Mouse (Mus musculus): ENCODE measurements around the gene Park7. TPM values are rescaled to one million over a fixed set of nuclear protein-coding genes. Genes with fewer than 3 reads are reported as not detected.

The Park7 gene
- polyA plus RNA-seq, 1 experiment from 2014 or later, result 372 TPM

DNA sequence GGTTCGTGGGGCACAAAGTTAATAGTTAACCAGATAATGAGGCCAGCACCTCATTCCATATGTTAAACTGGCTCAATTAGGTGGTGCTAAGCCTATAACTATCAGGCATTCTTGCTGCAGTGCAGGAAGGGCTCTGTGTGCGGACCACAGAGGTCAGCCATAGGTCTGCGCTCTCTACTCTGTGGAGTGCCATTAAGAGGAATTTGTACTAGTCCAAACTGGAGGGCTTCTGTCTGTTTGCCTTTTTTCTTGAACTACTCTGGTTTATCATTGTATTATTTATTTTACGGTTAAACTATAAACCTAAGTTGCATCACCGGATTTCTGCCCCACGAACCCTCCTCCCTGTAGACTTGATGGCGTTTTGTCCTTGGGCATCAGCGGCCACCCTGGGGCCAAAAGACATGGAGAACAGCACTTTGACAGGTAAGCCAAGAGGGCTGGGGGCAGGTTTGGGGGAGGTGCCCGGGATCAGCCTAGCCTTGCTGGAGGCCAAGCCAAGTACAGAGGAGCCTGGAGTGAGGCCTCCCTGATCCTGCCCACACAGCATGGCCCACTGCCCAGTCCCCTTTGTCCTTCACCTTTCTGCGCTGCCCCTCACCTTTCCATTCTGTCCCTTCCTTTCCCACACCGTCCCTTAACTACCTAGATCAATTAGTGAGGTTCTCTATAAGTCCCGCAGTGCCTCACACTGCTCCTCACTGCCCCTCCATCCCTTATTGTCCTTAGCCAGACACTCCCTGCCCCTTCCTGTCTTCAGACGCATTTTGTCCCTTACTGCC, 60.4 kb downstream of the Park7 start, which contains the start of gene Errfi1:
TSS of gene Errfi1 (plus strand) at position 240 of the 782 bp plus-strand sequence.
- H3K4me1 ChIP-seq (replicated peaks), result peaks cover 22% of the 10 kb centered on the region
- WGBS, result 49% methylated on average over 13 of the region's 13 CpGs
- no peaks in the 10 kb centered on the region for H3K27me3 ChIP-seq
- H3K36me3 ChIP-seq, result no peaks in the 10 kb centered on the region
- peak within 1 kb of the TSS; percentile 44 for H3K9ac ChIP-seq
- peak within 1 kb of the TSS; percentile 86 for H3K4me3 ChIP-seq
- peak within 1 kb of the TSS; percentile 73 for H3K27ac ChIP-seq (replicated peaks)
- peak within 1 kb of the TSS; percentile 84 for H3K4me2 ChIP-seq
- ATAC-seq (ENCODE audit: low FRiP score, low read depth), result peak; percentile 14; the same call in 1 of the 2 replicates
- H3K9me3 ChIP-seq, result no peaks in the 10 kb centered on the region

- Histone ChIP-seq H3K36me3 (no peaks in the 10 kb centered on the region), H3K4me1 (replicated peaks) (peaks cover 22% of the 10 kb centered on the region), H3K27me3 (no peaks in the 10 kb centered on the region), H3K4me2 (no peak overlapping the region), H3K9me3 (no peaks in the 10 kb centered on the region), H3K9ac (no peak overlapping the region), H3K4me3 (no peak overlapping the region), H3K27ac (replicated peaks) (no peak overlapping the region)
- no peak for ATAC-seq (ENCODE audit: low FRiP score, low read depth)
- WGBS, result 68% methylated on average over 4 of the region's 4 CpGs
Measured at GRCm38 (mm10) chr4:150852479-150852878, 61.8 kb downstream of the Park7 start.

- no peaks in the 10 kb centered on the region for H3K27me3 ChIP-seq
Measured at GRCm38 (mm10) chr4:150852045-150852444, 62.2 kb downstream of the Park7 start.

DNA sequence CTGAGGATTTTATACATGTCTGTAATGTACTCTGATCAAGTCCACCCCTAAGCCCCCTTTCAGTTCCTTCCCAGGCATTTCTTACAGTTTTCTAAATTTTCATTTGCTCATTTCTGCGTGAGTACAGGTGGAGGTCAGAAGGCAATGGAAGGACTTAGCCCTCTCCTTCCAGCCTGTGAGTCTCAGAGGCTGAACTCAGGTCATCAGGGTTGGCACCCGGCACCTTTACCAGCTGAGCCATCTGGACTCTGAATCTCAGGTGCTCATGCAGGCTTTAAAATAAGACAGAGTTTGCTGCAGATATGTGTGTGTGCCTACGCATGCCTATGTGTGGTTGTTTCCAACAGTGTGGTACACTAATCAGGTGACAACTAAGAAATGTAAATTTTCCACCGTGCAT, 63.3 kb downstream of the Park7 start:
- ATAC-seq (ENCODE audit: low FRiP score, low read depth), result no peak
- Histone ChIP-seq H3K4me3 (no peak overlapping the region), H3K36me3 (no peaks in the 10 kb centered on the region), H3K27ac (replicated peaks) (no peak overlapping the region), H3K4me2 (no peak overlapping the region), H3K9me3 (no peaks in the 10 kb centered on the region), H3K9ac (no peak overlapping the region), H3K4me1 (replicated peaks) (peaks cover 9% of the 10 kb centered on the region), H3K27me3 (no peaks in the 10 kb centered on the region)
- 90% methylated on average over 4 of the region's 4 CpGs for WGBS

More at GRCm38 (mm10) chr4:150852045-150852444, 62.2 kb downstream of the Park7 start:
- no peak overlapping the region for H3K4me2 ChIP-seq
- ATAC-seq (ENCODE audit: low FRiP score, low read depth), result no peak
- H3K36me3 ChIP-seq, result no peaks in the 10 kb centered on the region
- no peak overlapping the region for H3K27ac ChIP-seq (replicated peaks)
- WGBS, result 59% methylated on average over 8 of the region's 8 CpGs
- peaks cover 20% of the 10 kb centered on the region for H3K4me1 ChIP-seq (replicated peaks)
- no peak overlapping the region for H3K9ac ChIP-seq
- no peaks in the 10 kb centered on the region for H3K9me3 ChIP-seq
- H3K4me3 ChIP-seq, result no peak overlapping the region

- no peak overlapping the region for H3K9ac ChIP-seq
- no peak for ATAC-seq (ENCODE audit: low FRiP score, low read depth)
- H3K27me3 ChIP-seq, result no peaks in the 10 kb centered on the region
- H3K4me3 ChIP-seq, result no peak overlapping the region
- H3K9me3 ChIP-seq, result no peaks in the 10 kb centered on the region
- H3K27ac ChIP-seq (replicated peaks), result no peak overlapping the region
- peaks cover 8% of the 10 kb centered on the region for H3K4me1 ChIP-seq (replicated peaks)
- H3K36me3 ChIP-seq, result no peaks in the 10 kb centered on the region
- H3K4me2 ChIP-seq, result no peak overlapping the region
- WGBS, result 59% methylated on average over 10 of the region's 10 CpGs
Measured at GRCm38 (mm10) chr4:150849964-150850363, 64.3 kb downstream of the Park7 start.

Other genes with a start within 250 kb of the Park7 start
- 29.0 and 31.7 TPM in 2 replicates for gene Errfi1, start 60.5 kb downstream of the Park7 start, polyA plus RNA-seq (2015; fragmentation: Nextera tagmentation; extraction: Ambion mirVana)
- 0.34 and 0.41 TPM in 2 replicates for gene Tnfrsf9, start 125 bp upstream of the Park7 start, polyA plus RNA-seq (2015; fragmentation: Nextera tagmentation; extraction: Ambion mirVana)
- gene Uts2, start 82.7 kb upstream of the Park7 start, polyA plus RNA-seq (2015; fragmentation: Nextera tagmentation; extraction: Ambion mirVana), result 0.41 TPM in 1 of 2 replicates, not detected in the other
- gene Per3, start 130.2 kb upstream of the Park7 start, polyA plus RNA-seq (2015; fragmentation: Nextera tagmentation; extraction: Ambion mirVana), result 4.2 and 4.6 TPM in 2 replicates
- gene Vamp3, start 143.5 kb upstream of the Park7 start, polyA plus RNA-seq (2015; fragmentation: Nextera tagmentation; extraction: Ambion mirVana), result 51.9 and 55.3 TPM in 2 replicates
- not detected in 2 replicates for gene Gm13090, start 175.1 kb upstream of the Park7 start, polyA plus RNA-seq (2015; fragmentation: Nextera tagmentation; extraction: Ambion mirVana)